Mouse (Mus musculus): Measurements from ENCODE around the gene Ptprg. TPM values are rescaled to one million over a fixed set of nuclear protein-coding genes. Genes with fewer than 3 reads are reported as not detected.

Gene Ptprg
- polyA plus RNA-seq, 1 experiment from 2014 or later = 37.0 TPM

GRCm38 (mm10) chr14:11997555-11997954 lies 444.2 kb downstream of the Ptprg start:
- no peaks in the 10 kb centered on the region for H3K9me3 ChIP-seq
- H3K27me3 ChIP-seq (ENCODE audit: poor library complexity, severe bottlenecking) = no peaks in the 10 kb centered on the region
- DNase-seq (ENCODE audit: extremely low spot score, low spot score) = no peak
- no peak overlapping the region for H3K27ac ChIP-seq
- H3K4me1 ChIP-seq = no peaks in the 10 kb centered on the region
- H3K4me3 ChIP-seq = no peak overlapping the region
- 94% methylated on average over 6 of the region's 6 CpGs for WGBS
- H3K36me3 ChIP-seq (replicated peaks) = no peaks in the 10 kb centered on the region

GRCm38 (mm10) chr14:11998464-11998863 lies 445.1 kb downstream of the Ptprg start:
- Histone ChIP-seq H3K27me3 (ENCODE audit: poor library complexity, severe bottlenecking) (no peaks in the 10 kb centered on the region), H3K4me3 (no peak overlapping the region), H3K4me1 (no peaks in the 10 kb centered on the region), H3K36me3 (replicated peaks) (no peaks in the 10 kb centered on the region), H3K27ac (no peak overlapping the region), H3K9me3 (no peaks in the 10 kb centered on the region)
- DNase-seq (ENCODE audit: extremely low spot score, low spot score) = no peak
- 94% methylated on average over 4 of the region's 4 CpGs for WGBS

- Histone ChIP-seq H3K27ac (no peak overlapping the region), H3K36me3 (replicated peaks) (no peaks in the 10 kb centered on the region), H3K4me1 (no peaks in the 10 kb centered on the region), H3K27me3 (ENCODE audit: poor library complexity, severe bottlenecking) (no peaks in the 10 kb centered on the region), H3K4me3 (no peak overlapping the region), H3K9me3 (no peaks in the 10 kb centered on the region)
- 90% methylated on average over 4 of the region's 4 CpGs for WGBS
- DNase-seq (ENCODE audit: extremely low spot score, low spot score) = no peak
Measured at GRCm38 (mm10) chr14:12004061-12004460, 450.7 kb downstream of the Ptprg start.

GRCm38 (mm10) chr14:12011766-12012165 lies 458.4 kb downstream of the Ptprg start:
- no peak for DNase-seq (ENCODE audit: extremely low spot score, low spot score)
- no peaks in the 10 kb centered on the region for H3K9me3 ChIP-seq
- no peak overlapping the region for H3K4me3 ChIP-seq
- H3K4me1 ChIP-seq = no peaks in the 10 kb centered on the region
- WGBS = 84% methylated on average over 5 of the region's 5 CpGs
- no peaks in the 10 kb centered on the region for H3K36me3 ChIP-seq (replicated peaks)
- H3K27me3 ChIP-seq (ENCODE audit: poor library complexity, severe bottlenecking) = no peaks in the 10 kb centered on the region
- H3K27ac ChIP-seq = no peak overlapping the region

GRCm38 (mm10) chr14:12025812-12026728 lies 472.7 kb downstream of the Ptprg start:
- Histone ChIP-seq H3K27ac (no peak overlapping the region), H3K4me3 (no peak overlapping the region), H3K27me3 (ENCODE audit: poor library complexity, severe bottlenecking) (no peaks in the 10 kb centered on the region), H3K36me3 (replicated peaks) (no peaks in the 10 kb centered on the region), H3K4me1 (peaks cover 10% of the 10 kb centered on the region; the same call in 1 of the 2 replicates), H3K9me3 (peaks cover 6% of the 10 kb centered on the region; the same call in 1 of the 2 replicates)
- no peak for DNase-seq (ENCODE audit: extremely low spot score, low spot score)
- WGBS = 95% methylated on average over 16 of the region's 16 CpGs

- no peak overlapping the region for H3K4me3 ChIP-seq
- peaks cover 6% of the 10 kb centered on the region; the same call in 1 of the 2 replicates for H3K9me3 ChIP-seq
- 86% methylated on average over 8 of the region's 8 CpGs for WGBS
- 0 out of 2 replicates have a peak overlapping the region, but pooled peaks have one; percentile 30 for H3K27ac ChIP-seq
- peaks cover 10% of the 10 kb centered on the region; the same call in 1 of the 2 replicates for H3K4me1 ChIP-seq
- H3K27me3 ChIP-seq (ENCODE audit: poor library complexity, severe bottlenecking) = no peaks in the 10 kb centered on the region
- no peaks in the 10 kb centered on the region for H3K36me3 ChIP-seq (replicated peaks)
- no peak for DNase-seq (ENCODE audit: extremely low spot score, low spot score)
Measured at GRCm38 (mm10) chr14:12027247-12027646, 473.9 kb downstream of the Ptprg start.

GRCm38 (mm10) chr14:12029926-12030325 lies 476.6 kb downstream of the Ptprg start:
- WGBS = 82% methylated on average over 2 of the region's 2 CpGs
- no peaks in the 10 kb centered on the region for H3K36me3 ChIP-seq (replicated peaks)
- H3K27me3 ChIP-seq (ENCODE audit: poor library complexity, severe bottlenecking) = no peaks in the 10 kb centered on the region
- no peak for DNase-seq (ENCODE audit: extremely low spot score, low spot score)
- peaks cover 6% of the 10 kb centered on the region; the same call in 1 of the 2 replicates for H3K9me3 ChIP-seq
- no peak overlapping the region for H3K4me3 ChIP-seq
- H3K27ac ChIP-seq = no peak overlapping the region
- peaks cover 4% of the 10 kb centered on the region; the same call in 1 of the 2 replicates for H3K4me1 ChIP-seq

- no peaks in the 10 kb centered on the region for H3K27me3 ChIP-seq (ENCODE audit: poor library complexity, severe bottlenecking)
- no peak overlapping the region for H3K27ac ChIP-seq
- H3K9me3 ChIP-seq = no peaks in the 10 kb centered on the region; the same call in 1 of the 2 replicates
- no peaks in the 10 kb centered on the region for H3K36me3 ChIP-seq (replicated peaks)
- no peak overlapping the region for H3K4me3 ChIP-seq
- WGBS = 88% methylated on average over 11 of the region's 11 CpGs
- H3K4me1 ChIP-seq = no peaks in the 10 kb centered on the region
- no peak for DNase-seq (ENCODE audit: extremely low spot score, low spot score)
Measured at GRCm38 (mm10) chr14:12036530-12037283, 483.4 kb downstream of the Ptprg start.

GRCm38 (mm10) chr14:12039743-12040142 lies 486.4 kb downstream of the Ptprg start:
- no peak for DNase-seq (ENCODE audit: extremely low spot score, low spot score)
- 82% methylated on average over 3 of the region's 3 CpGs for WGBS
- Histone ChIP-seq H3K4me1 (no peaks in the 10 kb centered on the region), H3K9me3 (no peaks in the 10 kb centered on the region), H3K27ac (no peak overlapping the region), H3K27me3 (ENCODE audit: poor library complexity, severe bottlenecking) (no peaks in the 10 kb centered on the region), H3K36me3 (replicated peaks) (no peaks in the 10 kb centered on the region), H3K4me3 (no peak overlapping the region)

GRCm38 (mm10) chr14:12041566-12041965 lies 488.2 kb downstream of the Ptprg start:
- Histone ChIP-seq H3K4me3 (no peak overlapping the region), H3K36me3 (replicated peaks) (no peaks in the 10 kb centered on the region), H3K27me3 (ENCODE audit: poor library complexity, severe bottlenecking) (no peaks in the 10 kb centered on the region), H3K4me1 (no peaks in the 10 kb centered on the region), H3K27ac (no peak overlapping the region), H3K9me3 (no peaks in the 10 kb centered on the region)
- WGBS = 93% methylated on average over 6 of the region's 6 CpGs
- DNase-seq (ENCODE audit: extremely low spot score, low spot score) = no peak

GRCm38 (mm10) chr14:12046226-12046882 lies 493.0 kb downstream of the Ptprg start:
- H3K9me3 ChIP-seq = no peaks in the 10 kb centered on the region
- 95% methylated on average over 3 of the region's 3 CpGs for WGBS
- DNase-seq (ENCODE audit: extremely low spot score, low spot score) = no peak
- no peaks in the 10 kb centered on the region for H3K36me3 ChIP-seq (replicated peaks)
- H3K4me1 ChIP-seq = no peaks in the 10 kb centered on the region
- H3K27me3 ChIP-seq (ENCODE audit: poor library complexity, severe bottlenecking) = no peaks in the 10 kb centered on the region
- no peak overlapping the region for H3K27ac ChIP-seq
- H3K4me3 ChIP-seq = no peak overlapping the region

- H3K4me1 ChIP-seq = no peaks in the 10 kb centered on the region
- H3K27me3 ChIP-seq (ENCODE audit: poor library complexity, severe bottlenecking) = no peaks in the 10 kb centered on the region
- no peak overlapping the region for H3K27ac ChIP-seq
- H3K4me3 ChIP-seq = no peak overlapping the region
- H3K9me3 ChIP-seq = no peaks in the 10 kb centered on the region
- no peak for DNase-seq (ENCODE audit: extremely low spot score, low spot score)
- no peaks in the 10 kb centered on the region for H3K36me3 ChIP-seq (replicated peaks)
- WGBS = 93% methylated on average over 4 of the region's 4 CpGs
Measured at GRCm38 (mm10) chr14:12047637-12048036, 494.3 kb downstream of the Ptprg start.

Data from forebrain, embryonic 10.5 days (tissue).